Mouse (Mus musculus) heart, postnatal 25 days (tissue): ENCODE measurements around the gene Ciita. TPM values are rescaled to one million over a fixed set of nuclear protein-coding genes. Genes with fewer than 3 reads are reported as not detected.

Source experiments
- DNase-seq: peaks from one replicate; pipeline ENCODE4 v3.0.0; 2022; ENCODE audit warnings: low spot score
- intact Hi-C: fragments of 180-260 bp; cut with DNase I; formaldehyde crosslinking; loops from one replicate; pipeline ENCODE4 v1.15.1; 2025
- total RNA-seq, 2 experiments: library from RNA; stranded (reverse); gene quantifications; 2 replicates each; pipeline ENCODE4 v1.2.3; 2021

Gene Ciita
- total RNA-seq, 2 experiments from 2014 or later = 0.52 to 0.64 TPM

DNA sequence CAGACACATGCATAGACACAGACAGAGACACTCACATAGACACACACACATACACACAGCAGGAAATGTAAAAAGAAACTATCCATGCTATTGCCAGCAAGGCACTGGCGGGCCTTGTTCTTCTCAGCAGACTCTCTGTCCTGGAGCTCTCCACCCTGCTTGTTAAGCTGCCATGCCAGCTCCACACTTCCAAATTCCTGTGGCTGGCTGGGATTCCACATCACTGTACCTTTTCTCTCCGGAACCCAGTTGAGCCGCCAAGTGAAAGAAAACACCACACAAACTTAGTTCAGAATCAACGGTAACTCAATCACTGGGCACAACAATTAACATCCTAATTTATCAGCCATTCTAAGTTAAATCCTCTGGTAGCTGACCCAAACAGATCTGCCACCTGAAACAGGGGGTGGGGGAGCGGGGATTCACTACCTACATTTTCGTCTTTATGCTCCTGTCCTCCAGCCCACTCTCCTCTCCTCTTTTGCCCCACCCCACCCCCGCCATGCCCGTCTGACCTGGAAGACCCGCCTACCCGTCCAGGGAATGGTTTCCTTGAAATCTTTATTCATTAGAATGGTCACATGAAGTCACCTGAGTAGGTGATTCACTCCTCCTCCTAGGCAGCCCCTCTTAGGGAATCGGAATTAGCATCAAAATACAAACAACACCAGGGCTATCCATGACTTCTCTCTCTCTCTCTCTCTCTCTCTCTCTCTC is 12.3 kb upstream of the Ciita start:
- no peak for DNase-seq
- intact Hi-C loops = no loop called here

DNA sequence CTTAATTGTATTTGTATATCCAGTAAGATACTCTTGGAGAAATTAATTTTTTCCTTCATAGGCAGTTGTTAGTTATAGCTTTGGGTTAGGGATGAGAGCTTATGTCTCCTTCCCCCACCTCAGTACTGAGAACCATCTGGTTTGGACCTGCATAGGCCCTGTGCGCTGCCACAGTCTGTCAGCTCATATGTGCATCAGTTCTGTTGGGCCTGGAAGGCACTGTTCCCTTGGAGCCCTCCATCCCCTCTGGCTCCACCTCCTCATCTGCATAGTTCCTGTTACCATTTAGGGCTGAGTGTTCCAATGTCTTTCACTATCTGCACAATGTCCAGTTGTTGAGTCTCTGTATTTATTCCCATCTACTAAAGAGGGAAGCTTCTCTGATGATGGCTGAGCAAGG is 11.7 kb upstream of the Ciita start:
- intact Hi-C loops = no loop called here
- no peak for DNase-seq

GRCm38 (mm10) chr16:10471950-10472349 is 7.9 kb upstream of the Ciita start:
- DNase-seq = no peak
- intact Hi-C loops = no loop called here

DNA sequence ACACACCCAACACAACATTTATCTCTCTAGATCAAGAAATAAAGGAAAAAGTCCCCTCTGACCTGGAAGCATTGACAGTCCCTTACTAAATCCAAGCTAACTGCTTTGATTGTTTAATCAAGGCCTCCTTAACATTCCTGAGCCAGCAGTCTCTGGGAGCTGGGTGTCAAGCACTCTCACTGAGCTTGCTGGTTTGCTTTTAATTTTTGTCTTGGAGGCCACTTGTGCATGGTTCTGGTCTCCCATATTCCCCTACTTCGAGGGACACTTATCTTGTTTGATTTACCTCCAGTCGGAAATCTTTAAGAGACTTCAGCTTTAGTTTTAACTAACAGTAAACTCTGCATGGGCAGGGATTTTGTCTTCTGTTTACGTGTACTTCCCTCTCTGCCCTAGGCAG is 4.9 kb upstream of the Ciita start:
- no peak for DNase-seq

DNA sequence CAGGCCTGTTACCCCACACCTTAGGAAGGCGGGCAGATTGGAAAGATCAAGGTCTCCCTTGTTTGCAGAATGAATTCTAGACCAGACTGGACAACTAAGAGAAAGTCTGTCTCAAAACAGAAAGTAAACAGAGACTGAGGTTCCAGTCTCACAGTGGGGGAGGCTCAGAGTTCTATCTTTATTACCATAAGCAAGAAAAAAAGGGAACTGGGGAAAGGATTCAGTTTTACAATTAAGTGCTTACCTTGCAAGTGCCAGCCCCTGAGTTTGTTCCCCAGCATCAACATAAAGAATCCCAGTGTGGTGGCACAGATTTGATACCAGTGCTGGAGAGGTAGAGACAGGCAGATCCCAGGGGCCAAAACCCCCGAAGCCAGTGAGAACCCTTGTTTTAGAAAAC is 3.9 kb upstream of the Ciita start:
- no peak for DNase-seq
- intact Hi-C loops = no loop called here

More for the DNA sequence above, 4.9 kb upstream of the Ciita start:
- intact Hi-C loops = no loop called here

DNA sequence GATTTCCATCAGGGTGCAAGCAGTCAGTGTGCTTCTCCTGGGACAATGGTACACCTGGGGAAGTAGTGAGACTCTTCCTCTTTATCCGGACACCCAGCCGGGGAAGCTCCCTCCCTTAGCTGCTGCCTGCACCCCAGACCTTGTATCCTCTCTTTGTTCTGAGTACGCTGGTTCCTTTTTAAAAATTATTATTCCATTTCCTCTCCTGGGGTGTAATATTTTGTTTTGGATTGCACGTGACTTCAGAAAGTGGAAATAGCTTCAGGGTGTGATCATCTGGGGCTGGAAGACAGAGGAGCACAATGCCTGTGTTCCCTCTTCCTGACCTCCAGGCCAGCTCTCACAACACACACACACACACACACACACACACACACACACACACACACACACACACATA is 2.5 kb downstream of the Ciita start:
- intact Hi-C loops = no loop called here
- no peak for DNase-seq

- no peak for DNase-seq
- intact Hi-C loops = no loop called here
Measured at GRCm38 (mm10) chr16:10486993-10487392, 7.1 kb downstream of the Ciita start.

GRCm38 (mm10) chr16:10487895-10488493 is 8.1 kb downstream of the Ciita start:
- DNase-seq = no peak
- intact Hi-C loops = no loop called here

GRCm38 (mm10) chr16:10488769-10489481 is 9.1 kb downstream of the Ciita start:
- intact Hi-C loops = no loop called here
- DNase-seq = no peak

GRCm38 (mm10) chr16:10489483-10489882 is 9.6 kb downstream of the Ciita start:
- DNase-seq = no peak

GRCm38 (mm10) chr16:10489904-10490457 is 10.1 kb downstream of the Ciita start:
- intact Hi-C loops = no loop called here
- DNase-seq = no peak

More at GRCm38 (mm10) chr16:10489483-10489882, 9.6 kb downstream of the Ciita start:
- intact Hi-C loops = no loop called here

DNA sequence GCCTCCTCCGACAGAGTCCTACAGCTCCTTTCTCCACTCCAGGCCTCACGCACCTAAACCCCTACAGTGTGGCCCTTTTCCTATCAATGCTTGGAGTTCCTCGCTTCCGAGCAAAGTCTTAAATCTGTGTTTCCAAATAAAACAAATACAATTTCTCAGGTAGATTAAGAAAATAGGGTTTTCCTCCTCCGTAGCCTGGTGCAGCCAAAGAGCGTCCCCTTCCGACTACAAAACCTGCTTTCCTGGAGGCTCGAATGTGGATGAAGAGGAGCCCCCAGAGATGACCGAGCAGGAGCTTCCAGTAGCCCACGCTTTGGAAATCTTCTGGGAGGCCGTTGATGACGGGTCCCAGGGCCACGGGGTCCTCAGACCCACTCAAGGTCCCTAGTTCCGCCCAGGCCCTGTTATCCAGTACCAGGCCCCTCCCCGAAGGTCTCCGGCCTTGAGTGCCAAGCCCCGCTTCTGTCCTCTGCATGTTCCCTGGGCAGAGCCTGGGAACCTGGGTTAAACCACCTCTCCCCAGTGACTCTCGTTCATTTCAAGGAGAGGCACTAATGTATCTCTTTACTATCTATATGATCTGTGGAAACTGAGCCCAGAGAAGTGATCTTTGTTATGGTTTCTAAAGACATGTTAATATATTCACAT is 10.8 kb downstream of the Ciita start:
- intact Hi-C loops = no loop called here
- no peak for DNase-seq

- intact Hi-C loops = no loop called here
- DNase-seq = no peak
Measured at GRCm38 (mm10) chr16:10491716-10492115, 11.9 kb downstream of the Ciita start.

DNA sequence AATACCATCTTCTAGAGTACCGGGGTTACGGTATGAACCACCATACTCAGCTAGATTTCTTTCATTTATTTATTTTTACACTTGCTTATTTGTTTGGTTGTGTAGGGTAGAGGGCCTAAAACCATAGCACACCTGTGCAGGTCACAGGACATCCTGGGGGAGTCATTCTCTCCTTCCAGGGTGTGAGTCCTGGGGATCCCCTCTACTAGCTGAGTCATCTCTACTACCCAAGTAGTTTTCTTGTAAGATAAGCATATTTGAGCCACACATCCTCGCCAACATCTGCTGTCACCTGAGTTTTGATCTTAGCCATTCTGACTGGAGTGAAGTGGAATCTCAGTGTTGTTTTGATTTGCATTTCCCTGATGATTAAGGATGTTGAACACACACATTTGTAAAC is 12.7 kb downstream of the Ciita start:
- intact Hi-C loops = no loop called here
- DNase-seq = no peak

DNA sequence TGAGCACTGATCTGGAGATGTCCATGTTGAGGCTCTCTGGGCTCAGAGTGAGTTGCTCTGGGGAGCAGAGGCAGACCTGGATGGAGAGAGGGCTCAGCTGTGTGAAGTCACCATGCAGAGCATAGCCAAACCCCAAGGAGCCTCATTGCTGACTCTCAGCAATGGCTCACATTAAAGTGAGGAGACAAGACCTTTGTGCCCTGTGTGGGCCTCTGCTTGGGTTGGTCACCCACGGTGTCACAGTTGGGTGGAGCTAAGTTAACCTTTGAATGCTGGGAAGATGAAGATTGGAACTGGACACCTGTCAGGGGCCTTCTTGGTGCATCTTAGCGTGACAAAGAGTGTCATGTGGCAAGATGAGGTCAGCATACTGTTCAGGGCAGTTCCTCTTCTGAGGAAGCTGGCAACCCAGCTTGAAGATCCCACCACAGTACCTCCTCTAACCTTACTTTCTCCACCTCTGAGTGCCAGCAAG is 16.0 kb downstream of the Ciita start:
- no peak for DNase-seq
- intact Hi-C loops = no loop called here

DNA sequence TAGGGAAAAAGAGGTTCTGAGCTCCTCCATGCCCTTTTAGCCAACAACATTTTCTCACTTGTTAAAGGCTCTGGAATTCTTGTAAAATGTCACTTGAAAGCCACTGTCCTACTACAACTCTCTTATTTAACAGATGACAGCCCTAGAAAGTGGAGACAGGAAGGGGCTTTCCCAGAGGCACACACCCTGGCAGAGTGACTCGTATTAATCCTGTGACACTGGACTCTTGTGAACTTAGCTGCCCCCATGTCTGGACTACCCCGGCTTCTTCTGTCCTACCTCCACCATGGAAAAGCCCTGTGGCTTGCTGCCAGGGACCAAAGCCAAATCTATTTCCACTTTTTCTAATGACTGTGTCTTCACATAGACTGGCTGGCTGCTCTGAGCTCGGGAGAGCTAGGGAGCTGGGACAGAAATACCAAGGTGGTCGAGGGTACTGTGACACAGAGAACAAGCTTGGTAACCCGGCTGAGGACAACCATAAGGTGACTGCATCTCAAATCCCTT is 18.3 kb downstream of the Ciita start:
- intact Hi-C loops = no loop called here
- no peak for DNase-seq

DNA sequence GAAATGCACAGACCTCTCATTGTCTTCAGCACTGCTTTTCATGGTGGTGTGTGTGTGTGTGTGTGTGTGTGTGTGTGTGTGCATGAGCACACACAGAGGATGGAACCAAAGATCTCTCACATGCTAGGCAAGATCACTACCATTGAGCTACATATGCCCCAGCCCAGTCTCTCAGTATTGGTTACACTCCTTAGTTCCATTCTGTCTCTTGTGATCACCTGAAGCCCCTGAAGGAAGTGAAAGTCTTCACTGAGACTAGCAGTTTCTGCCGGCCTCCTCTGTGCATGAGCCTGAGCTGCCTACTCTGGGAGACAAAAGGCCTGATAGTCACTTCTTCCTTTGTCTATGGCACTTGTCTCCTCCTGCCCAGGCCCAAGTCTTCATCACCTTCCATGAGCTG is 19.3 kb downstream of the Ciita start:
- intact Hi-C loops = no loop called here
- no peak for DNase-seq

DNA sequence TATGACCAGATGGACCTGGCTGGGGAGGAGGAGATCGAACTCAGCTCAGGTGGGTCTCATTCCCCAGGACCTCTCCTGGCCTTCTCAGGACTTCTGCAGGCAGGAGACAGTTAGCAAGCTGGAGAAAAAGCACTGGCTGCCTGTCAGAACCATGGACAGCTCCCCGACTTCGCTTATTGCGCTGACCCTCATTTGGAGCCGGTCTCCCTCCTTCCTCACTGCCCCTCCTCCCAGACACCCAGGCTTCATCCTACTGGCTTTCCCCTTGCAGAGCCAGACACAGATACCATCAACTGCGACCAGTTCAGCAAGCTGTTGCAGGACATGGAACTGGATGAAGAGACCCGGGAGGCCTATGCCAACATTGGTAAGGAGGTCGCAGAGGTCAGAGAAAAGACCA is 22.0 kb downstream of the Ciita start:
- intact Hi-C loops = no loop called here
- DNase-seq = no peak

DNA sequence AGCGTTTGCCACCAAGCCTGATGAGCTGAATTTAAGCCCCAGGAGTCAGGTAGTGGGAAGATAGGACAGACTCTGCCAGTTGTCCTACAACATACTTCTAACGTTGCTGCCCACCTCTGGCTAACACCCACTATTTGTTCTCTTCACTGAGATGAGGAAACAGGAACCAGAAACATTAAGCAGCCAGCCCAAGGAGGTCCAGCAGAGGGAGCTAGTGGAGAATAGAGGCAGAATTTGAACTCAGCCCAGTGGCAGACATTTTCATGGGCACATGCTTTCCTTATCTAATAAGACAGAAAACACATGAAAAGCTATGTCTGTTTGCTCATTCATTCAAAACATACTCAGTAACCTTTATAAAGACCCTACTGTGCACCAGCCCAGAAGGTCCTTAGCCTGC is 23.2 kb downstream of the Ciita start:
- DNase-seq = no peak
- intact Hi-C loops = no loop called here

DNA sequence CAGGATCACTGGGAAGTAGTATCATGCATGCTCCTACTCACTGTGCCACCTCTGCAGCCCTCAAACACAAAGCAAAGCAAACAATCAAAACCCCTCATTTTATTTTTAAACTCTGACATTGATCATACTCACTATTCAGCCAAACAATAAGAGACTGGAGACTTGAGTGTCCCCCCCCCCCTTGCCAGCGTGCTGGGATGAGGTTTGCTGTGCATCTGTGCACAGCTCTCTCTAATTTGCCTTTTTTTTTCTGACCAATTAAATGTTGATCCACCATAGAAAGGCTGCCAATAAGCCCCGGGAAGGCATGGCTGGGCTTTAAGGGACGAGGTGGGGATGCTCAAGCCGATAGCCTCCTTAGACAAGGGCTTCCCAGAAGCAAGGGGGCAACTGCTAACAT is 27.6 kb downstream of the Ciita start:
- intact Hi-C loops = no loop called here
- DNase-seq = no peak
